Mouse (Mus musculus) stomach, postnatal 0 days (tissue): ENCODE data around the gene Samd8.

Experiments used
- CTCF ChIP-seq: IDR thresholded peaks from 2 replicates; pipeline ENCODE4 v1.5.1; 2016; ENCODE audit warnings: antibody characterized with exemption, low read depth, mild to moderate bottlenecking, moderate library complexity
- EP300 ChIP-seq: optimal IDR thresholded peaks from 2 replicates; pipeline ENCODE3; 2016; ENCODE audit warnings: antibody characterized with exemption

- no peak for TF ChIP-seq CTCF
- no peak for TF ChIP-seq EP300
Measured at GRCm38 (mm10) chr14:21729031-21729732, 21.1 kb upstream of the Samd8 start.
